Mouse (Mus musculus) ES-E14 (cell line): ENCODE data around the gene Tfip11.

Source experiments
- CHD2 ChIP-seq: IDR thresholded peaks from 2 replicates; pipeline ENCODE4 v1.6.1; 2014; ENCODE audit warnings: mild to moderate bottlenecking, low read depth, low read length, inconsistent platforms
- MAFK ChIP-seq: IDR thresholded peaks from 2 replicates; pipeline ENCODE4 v1.6.1; 2014; ENCODE audit warnings: mild to moderate bottlenecking, low read depth, low read length, inconsistent platforms; ENCODE audit not compliant: insufficient read depth
- ZC3H11A ChIP-seq: IDR thresholded peaks from 2 replicates; pipeline ENCODE4 v1.6.1; 2012; ENCODE audit warnings: low read depth, mild to moderate bottlenecking, inconsistent platforms, low read length, borderline replicate concordance
- ZNF384 ChIP-seq: IDR thresholded peaks from 2 replicates; pipeline ENCODE4 v1.6.1; 2012; ENCODE audit warnings: low read depth, low read length, inconsistent platforms

GRCm38 (mm10) chr5:112349169-112349568, 23.0 kb downstream of the Tfip11 start:
- no peak for TF ChIP-seq MAFK
- TF ChIP-seq CHD2: no peak
- no peak for TF ChIP-seq ZNF384
- TF ChIP-seq ZC3H11A: no peak
